Mouse (Mus musculus) bone marrow, adult 2 months (tissue): ENCODE results near the gene Eprs.

ENCODE experiments used
- CTCF ChIP-seq: fragments of 200-500 bp; IDR thresholded peaks from 2 replicates; pipeline ENCODE4 v1.5.1; 2011; ENCODE audit warnings: low read length, control low read depth; ENCODE audit not compliant: control insufficient read depth, insufficient read depth
- POLR2A ChIP-seq: fragments of 200-500 bp; IDR thresholded peaks from 2 replicates; pipeline ENCODE4 v1.6.1; 2011; ENCODE audit warnings: low read depth, mild to moderate bottlenecking, control low read depth, low read length, borderline replicate concordance; ENCODE audit not compliant: control insufficient read depth

GRCm38 (mm10) chr1:185456327-185456726 lies 93.5 kb downstream of the Eprs start:
- no peak for TF ChIP-seq CTCF
- TF ChIP-seq POLR2A: no peak
